Comparison of ENCODE assay signal across 26 mouse cellular contexts in the genomic region with DNA sequence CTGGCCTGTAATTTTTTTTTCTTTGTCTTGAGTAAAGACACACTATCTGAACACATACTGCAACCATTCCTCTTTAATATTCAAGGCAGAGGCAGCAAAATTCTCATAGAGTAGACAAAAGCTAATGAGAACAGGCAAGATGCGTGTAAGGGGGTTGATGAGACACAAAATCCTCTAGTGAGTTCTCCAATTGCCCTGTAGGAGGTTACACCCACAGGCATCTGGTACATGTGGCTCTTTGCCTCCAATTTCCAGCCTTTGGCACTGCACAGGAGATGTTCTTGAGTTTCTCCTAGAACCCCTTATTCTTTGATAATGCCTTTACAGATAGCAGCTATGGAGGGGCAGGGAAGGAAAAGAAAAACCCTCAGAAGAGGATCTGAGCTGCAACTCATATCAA.
DNase-seq lines count a peak whose midpoint lies in the region; TF ChIP-seq lines count a peak whose summit lies in the region.
"Had no signal": no experiment of that assay in that cellular context is flagged by ENCODE, and none has a peak within 500 bp of the region (broad histone marks: within the 10 kb centered on the region; RNA-seq: fewer than 3 reads in every experiment).

No protein-coding gene starts in this region.

- DNase-seq in frontal cortex, postnatal 36 days (ENCODE audit: low spot score in 2 of 2) = peak; percentile 5 to 14
- DNase-seq in frontal cortex, postnatal 25 days (ENCODE audit: low spot score in 2 of 2) = no peak
- DNase-seq in layer of hippocampus, adult 2 months (ENCODE audit: low spot score in 2 of 2) = peak; percentile 5 to 10
- no peak for DNase-seq in layer of hippocampus, postnatal 10 days (ENCODE audit: low spot score in 2 of 2)
- peak; percentile 2 to 51 for DNase-seq in left cerebral cortex, postnatal 25 days (ENCODE audit: low spot score in 2 of 2)
- DNase-seq in left cerebral cortex, postnatal 10 days (ENCODE audit: extremely low spot score in 1 of 2, low spot score in 2 of 2) = no peak
- DNase-seq in layer of hippocampus, adult 9-11 months = peak; percentile 4
- no peak for DNase-seq in lung, postnatal 10 days
- DNase-seq: adrenal gland, postnatal 10 days; adrenal gland, postnatal 36 days; B cell, adult 2 months; cerebellum, adult 11 months; cerebellum, adult 2 months; cerebellum, adult 9-11 months; cerebellum, postnatal 25 days; forebrain, postnatal 0 days; gastrocnemius, postnatal 25 days; heart, adult 18-20 months; heart, postnatal 10 days; heart, postnatal 36 days had no signal

- no peak overlapping the region for H3K27ac ChIP-seq in layer of hippocampus, adult 2 months
- H3K27ac ChIP-seq: embryonic facial prominence, embryonic 12.5 days; embryonic facial prominence, embryonic 15.5 days; heart, embryonic 15.5 days; hindbrain, embryonic 10.5 days; hindbrain, embryonic 13.5 days had no signal

- intact Hi-C loops in left cerebral cortex, postnatal 25 days (cut with DNase I) = no loop called here
- intact Hi-C loops in left cerebral cortex, postnatal 10 days (cut with DNase I) = no loop called here

- no peak overlapping the region for H3K4me3 ChIP-seq in layer of hippocampus, adult 2 months
- H3K4me3 ChIP-seq: embryonic facial prominence, embryonic 12.5 days; embryonic facial prominence, embryonic 15.5 days; heart, embryonic 12.5 days; heart, embryonic 15.5 days; hindbrain, embryonic 10.5 days; hindbrain, embryonic 13.5 days had no signal

- TF ChIP-seq CTCF in layer of hippocampus, adult 2 months (conservative IDR thresholded peaks at IDR 0.05) = peak; percentile 25; the same call in 1 of the 2 replicates

Comparison
In these comparisons a context has a peak if more than half of its experiments do, and no peak if none do; other contexts are left out.
1. DNase-seq: peak in frontal cortex, postnatal 36 days (2 of 2), layer of hippocampus, adult 2 months (2 of 2), left cerebral cortex, postnatal 25 days (2 of 2) and layer of hippocampus, adult 9-11 months (single experiment); none in frontal cortex, postnatal 25 days (0 of 2), layer of hippocampus, postnatal 10 days (0 of 2), left cerebral cortex, postnatal 10 days (0 of 2) and lung, postnatal 10 days (single experiment).